Mouse (Mus musculus) midbrain, postnatal 0 days (tissue): ENCODE measurements around the gene Ghrhr. TPM values are rescaled to one million over a fixed set of nuclear protein-coding genes. Genes with fewer than 3 reads are reported as not detected.

Source experiments
- ATAC-seq: fragments of 200-750 bp; cut with Nextera tagmentation; 2 replicates; pipeline ENCODE4 v1.8.0; 2017; ENCODE audit warnings: moderate number of reproducible peaks, mild to moderate bottlenecking, moderate TSS enrichment, moderate library complexity; ENCODE audit not compliant: low FRiP score
- DNase-seq: peaks from one replicate; pipeline ENCODE4 v3.0.0-alpha.2; 2015; ENCODE audit warnings: low spot score
- H3K27ac ChIP-seq: fragments of 300-500 bp; sonication (generic); 2 replicates; pipeline ENCODE4 v1.5.1; 2014; ENCODE audit warnings: low read depth, mild to moderate bottlenecking, low read length, mixed read lengths
- H3K27me3 ChIP-seq: fragments of 300-500 bp; sonication (generic); 2 replicates; pipeline ENCODE4 v1.6.1; 2014; ENCODE audit warnings: low read length, control low read depth, mixed read lengths; ENCODE audit not compliant: insufficient read depth
- H3K36me3 ChIP-seq: fragments of 300-500 bp; sonication (generic); 2 replicates; pipeline ENCODE4 v1.6.1; 2014; ENCODE audit warnings: low read length, control low read depth, mixed read lengths; ENCODE audit not compliant: insufficient read depth
- H3K4me1 ChIP-seq: fragments of 300-500 bp; sonication (generic); 2 replicates; pipeline ENCODE4 v1.6.1; 2014; ENCODE audit warnings: mild to moderate bottlenecking, control low read depth, antibody characterized with exemption, low read length, mixed read lengths; ENCODE audit not compliant: insufficient read depth
- H3K4me2 ChIP-seq: fragments of 300-500 bp; sonication (generic); 2 replicates; pipeline ENCODE4 v1.6.1; 2014; ENCODE audit warnings: low read depth, mild to moderate bottlenecking, low read length, mixed read lengths; ENCODE audit not compliant: poor library complexity, severe bottlenecking
- H3K4me3 ChIP-seq: fragments of 300-500 bp; sonication (generic); 2 replicates; pipeline ENCODE4 v1.5.1; 2014; ENCODE audit warnings: low read depth, mild to moderate bottlenecking, low read length, moderate library complexity
- H3K9ac ChIP-seq: fragments of 300-500 bp; sonication (generic); replicated peaks from 2 replicates; pipeline ENCODE4 v1.6.1; 2014; ENCODE audit warnings: mild to moderate bottlenecking, low read length, moderate library complexity, mixed read lengths; ENCODE audit not compliant: poor library complexity, severe bottlenecking
- H3K9me3 ChIP-seq: fragments of 300-500 bp; sonication (generic); 2 replicates; pipeline ENCODE4 v1.6.1; 2016; ENCODE audit warnings: low read length, control low read depth
- CTCF ChIP-seq: IDR thresholded peaks from 2 replicates; pipeline ENCODE4 v1.5.1; 2016; ENCODE audit warnings: antibody characterized with exemption, mild to moderate bottlenecking
- WGBS: fragments of 180-500 bp; shearing (Covaris S2); extraction: QIAGEN DNeasy Blood & Tissue Kit; methylation state at CpG from one replicate; pipeline ENCODE4 v1.1.7; 2014; 5-methylcytosine and 5-hydroxymethylcytosine counted together
- polyA plus RNA-seq: library from polyadenylated mRNA; unstranded; fragments of >200 nt; fragmentation: Nextera tagmentation; extraction: Ambion mirVana; gene quantifications from 2 replicates; pipeline ENCODE4 v1.2.1, GENCODE M21; 2015
- total RNA-seq: library from RNA; depleted of rRNA; stranded (reverse); fragments of >200 nt; gene quantifications from 2 replicates; pipeline ENCODE4 v1.2.3, GENCODE M21; 2014

Gene Ghrhr
- total and polyA plus RNA-seq, 2 experiments from 2014 or later: not detected

DNA sequence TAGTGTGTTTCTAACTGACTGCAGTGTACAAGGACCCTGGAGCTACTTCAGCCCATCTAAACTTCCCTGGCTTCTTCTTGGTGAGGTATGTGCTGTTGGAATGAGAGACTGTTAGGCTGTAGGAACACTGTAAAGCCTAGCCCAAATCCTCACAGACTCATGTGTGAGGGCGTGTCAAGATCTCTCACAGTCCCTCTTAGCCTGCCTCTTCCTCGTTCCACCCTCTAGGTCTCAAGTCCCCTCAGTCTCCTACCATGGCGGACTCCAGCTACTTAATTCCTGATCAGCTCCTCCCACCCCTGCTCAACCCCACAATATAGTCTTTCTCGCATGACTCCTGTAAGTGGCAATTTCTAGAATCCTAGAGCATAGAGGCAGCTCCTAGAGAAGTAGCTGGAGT, 26.9 kb upstream of the Ghrhr start:
- H3K9me3 ChIP-seq: no peaks in the 10 kb centered on the region
- no peak overlapping the region for H3K4me3 ChIP-seq
- H3K36me3 ChIP-seq: no peaks in the 10 kb centered on the region
- ATAC-seq (no peak), DNase-seq (no peak)
- H3K9ac ChIP-seq: no peak overlapping the region
- H3K27me3 ChIP-seq: no peaks in the 10 kb centered on the region
- H3K27ac ChIP-seq: no peak overlapping the region
- H3K4me2 ChIP-seq: no peak overlapping the region
- no peak for TF ChIP-seq CTCF
- H3K4me1 ChIP-seq: no peaks in the 10 kb centered on the region
- 86% methylated on average over 4 of the region's 4 CpGs for WGBS

DNA sequence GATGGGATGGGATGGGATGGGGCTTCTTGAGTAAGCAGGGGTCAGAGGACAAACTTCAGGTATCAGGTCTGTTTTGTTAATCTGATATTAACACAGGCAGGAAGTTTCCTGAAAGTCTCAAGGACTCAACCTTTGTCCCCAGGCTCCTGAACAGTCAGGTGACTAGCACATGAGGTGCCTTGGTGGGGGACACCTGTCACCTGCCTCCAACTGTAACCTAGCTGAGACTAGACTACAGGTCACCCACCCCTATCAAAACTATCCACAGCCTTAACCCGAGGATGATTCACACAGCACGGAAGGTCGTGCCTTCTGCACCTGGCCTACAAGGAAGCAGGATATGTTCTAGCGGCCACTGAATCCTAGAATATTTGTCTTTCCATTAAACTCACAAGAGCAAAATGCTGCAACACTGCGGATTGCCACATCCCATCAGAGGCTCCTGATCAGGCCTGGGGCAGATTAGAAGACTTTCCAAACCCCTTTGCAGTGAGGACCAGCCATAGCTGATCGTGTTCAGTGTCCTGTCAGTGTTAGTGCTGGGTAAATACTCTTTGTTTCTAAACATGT, 25.6 kb upstream of the Ghrhr start:
- no peaks in the 10 kb centered on the region for H3K27me3 ChIP-seq
- no peaks in the 10 kb centered on the region for H3K36me3 ChIP-seq
- TF ChIP-seq CTCF: no peak
- no peak overlapping the region for H3K27ac ChIP-seq
- no peaks in the 10 kb centered on the region for H3K9me3 ChIP-seq
- no peaks in the 10 kb centered on the region for H3K4me1 ChIP-seq
- no peak overlapping the region for H3K4me2 ChIP-seq
- 94% methylated on average over 6 of the region's 6 CpGs for WGBS
- H3K4me3 ChIP-seq: no peak overlapping the region
- no peak overlapping the region for H3K9ac ChIP-seq
- no peak for DNase-seq
- no peak for ATAC-seq

DNA sequence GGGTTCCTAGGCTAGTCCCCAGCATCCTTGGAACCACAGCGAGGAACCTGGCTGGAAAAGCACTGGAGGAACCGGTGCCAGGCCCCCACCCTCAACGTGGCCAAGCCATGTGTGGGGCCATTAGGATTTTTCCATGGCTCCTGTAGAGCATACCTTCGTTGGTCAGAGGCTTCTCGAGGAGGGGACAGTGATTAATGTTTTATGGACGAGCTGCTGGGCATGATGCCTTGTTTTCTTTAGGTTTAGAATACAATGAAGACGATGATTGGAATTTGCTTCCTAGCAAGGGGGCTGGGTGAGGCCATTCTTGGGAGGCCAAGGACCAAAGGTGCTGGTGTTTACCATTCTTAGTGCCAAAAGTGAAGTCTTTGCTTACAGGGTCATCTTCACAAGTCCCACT, 24.4 kb upstream of the Ghrhr start:
- Histone ChIP-seq H3K27ac (no peak overlapping the region), H3K27me3 (no peaks in the 10 kb centered on the region), H3K4me3 (no peak overlapping the region), H3K9me3 (no peaks in the 10 kb centered on the region), H3K4me2 (no peak overlapping the region), H3K36me3 (no peaks in the 10 kb centered on the region), H3K4me1 (no peaks in the 10 kb centered on the region), H3K9ac (no peak overlapping the region)
- no peak for TF ChIP-seq CTCF
- WGBS: 80% methylated on average over 7 of the region's 7 CpGs
- ATAC-seq: no peak
- no peak for DNase-seq

DNA sequence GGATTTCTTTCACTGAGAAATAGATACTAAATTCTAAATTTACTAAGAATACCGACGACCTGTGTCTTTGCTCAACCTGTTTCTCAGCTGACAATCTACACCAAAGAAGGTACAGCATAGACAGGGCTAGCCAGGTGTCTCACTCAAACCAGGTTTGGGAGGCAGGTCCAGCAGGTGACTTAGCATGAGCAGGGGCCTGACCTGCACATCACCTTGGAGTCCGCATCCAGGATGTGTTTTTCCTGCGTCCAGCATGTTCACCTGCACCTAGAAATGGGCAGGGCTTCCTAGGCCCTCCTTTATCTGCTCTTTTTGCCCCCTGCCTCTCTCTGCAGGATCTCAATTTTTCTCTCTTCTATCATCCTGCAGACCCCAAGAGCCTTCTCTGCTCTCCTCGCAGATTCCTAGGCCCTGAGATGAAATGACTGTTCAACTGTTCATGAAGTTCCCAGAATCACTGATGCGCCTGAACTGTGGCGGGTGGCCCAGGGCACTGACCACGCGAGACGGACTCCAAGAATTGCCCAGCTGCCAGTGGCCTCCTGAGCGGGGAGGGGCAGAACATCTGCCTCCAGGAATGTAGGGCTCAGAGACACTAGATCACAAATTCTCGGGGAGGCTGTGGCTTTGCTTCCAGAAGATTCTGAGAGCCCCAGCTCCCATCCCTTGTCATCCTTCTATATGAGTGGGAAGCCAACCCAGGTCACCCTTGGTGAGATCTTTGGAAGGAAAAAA, 22.2 kb upstream of the Ghrhr start:
- Histone ChIP-seq H3K9ac (no peak overlapping the region), H3K27me3 (no peaks in the 10 kb centered on the region), H3K9me3 (no peaks in the 10 kb centered on the region), H3K27ac (no peak overlapping the region), H3K36me3 (no peaks in the 10 kb centered on the region), H3K4me2 (no peak overlapping the region), H3K4me1 (no peaks in the 10 kb centered on the region), H3K4me3 (no peak overlapping the region)
- no peak for DNase-seq
- ATAC-seq: no peak
- 89% methylated on average over 12 of the region's 12 CpGs for WGBS
- no peak for TF ChIP-seq CTCF

DNA sequence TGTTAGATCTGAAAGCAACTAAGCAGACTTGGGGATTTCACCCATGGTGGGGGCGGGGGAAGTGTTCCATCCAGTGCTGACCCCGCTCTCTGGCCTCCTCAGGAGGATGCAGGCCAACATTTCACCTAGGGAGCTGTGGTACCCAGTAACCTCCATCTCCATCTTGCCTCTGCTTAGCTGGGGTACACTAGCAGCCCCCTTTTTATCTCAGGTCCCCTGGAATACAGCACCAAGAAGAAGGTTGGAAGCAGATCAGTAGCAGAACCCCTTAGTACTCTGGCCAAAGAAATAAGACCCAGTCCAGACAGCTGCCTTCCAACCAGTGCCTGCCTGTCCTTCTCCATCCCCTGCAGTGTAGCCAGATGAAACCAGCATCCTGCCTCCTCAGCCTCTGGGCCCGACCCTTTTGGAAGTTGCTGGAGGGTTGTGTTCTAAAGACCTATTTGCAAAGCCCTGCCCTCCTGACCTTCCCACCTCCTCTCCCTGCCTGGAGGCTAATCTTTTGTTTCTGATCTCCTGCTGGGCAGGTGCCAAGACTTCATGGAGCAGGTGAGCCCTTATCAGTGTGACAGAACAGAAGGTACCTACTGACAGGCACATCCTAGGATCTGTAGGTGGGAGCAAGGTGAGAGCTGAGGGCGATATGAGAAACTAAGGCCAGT, 21.5 kb upstream of the Ghrhr start:
- Histone ChIP-seq H3K4me2 (no peak overlapping the region), H3K9ac (no peak overlapping the region), H3K27me3 (no peaks in the 10 kb centered on the region), H3K27ac (no peak overlapping the region), H3K4me1 (no peaks in the 10 kb centered on the region), H3K9me3 (no peaks in the 10 kb centered on the region), H3K4me3 (no peak overlapping the region), H3K36me3 (no peaks in the 10 kb centered on the region)
- TF ChIP-seq CTCF: no peak
- WGBS: 75% methylated on average over 4 of the region's 4 CpGs
- no peak for ATAC-seq
- DNase-seq: no peak

DNA sequence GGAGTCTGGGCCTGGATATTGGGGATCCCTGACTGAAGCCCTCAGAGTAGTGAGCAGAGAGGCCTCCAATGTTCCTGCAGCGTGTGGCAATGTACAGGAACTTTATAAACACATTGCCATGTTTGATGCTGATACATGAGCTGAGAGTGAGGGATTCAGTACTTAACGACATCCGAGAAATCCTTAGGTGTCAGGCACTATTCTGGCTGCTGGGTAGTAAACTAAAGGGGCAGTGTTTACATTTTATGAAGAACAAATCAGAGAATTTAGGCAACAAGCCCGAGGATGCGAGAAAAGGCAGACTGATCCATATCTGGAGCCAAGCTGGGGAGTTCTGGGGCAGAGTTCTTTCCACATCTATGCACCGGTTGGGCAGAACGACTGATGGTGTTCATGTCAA, 20.5 kb upstream of the Ghrhr start:
- no peak for DNase-seq
- Histone ChIP-seq H3K4me3 (no peak overlapping the region), H3K4me2 (no peak overlapping the region), H3K27me3 (no peaks in the 10 kb centered on the region), H3K27ac (no peak overlapping the region), H3K4me1 (no peaks in the 10 kb centered on the region), H3K9me3 (no peaks in the 10 kb centered on the region), H3K9ac (no peak overlapping the region), H3K36me3 (no peaks in the 10 kb centered on the region)
- WGBS: 85% methylated on average over 7 of the region's 7 CpGs
- TF ChIP-seq CTCF: no peak
- ATAC-seq: no peak
